Mouse (Mus musculus) cerebellum, postnatal 14 days (tissue): Measurements from ENCODE around the gene Dmpk.

Experiments used
- DNase-seq, 2 experiments: peaks; one replicate each; pipeline ENCODE4 v3.0.0; 2021; ENCODE audit warnings: mixed read lengths in 2 of 2

Dmpk gene

DNA sequence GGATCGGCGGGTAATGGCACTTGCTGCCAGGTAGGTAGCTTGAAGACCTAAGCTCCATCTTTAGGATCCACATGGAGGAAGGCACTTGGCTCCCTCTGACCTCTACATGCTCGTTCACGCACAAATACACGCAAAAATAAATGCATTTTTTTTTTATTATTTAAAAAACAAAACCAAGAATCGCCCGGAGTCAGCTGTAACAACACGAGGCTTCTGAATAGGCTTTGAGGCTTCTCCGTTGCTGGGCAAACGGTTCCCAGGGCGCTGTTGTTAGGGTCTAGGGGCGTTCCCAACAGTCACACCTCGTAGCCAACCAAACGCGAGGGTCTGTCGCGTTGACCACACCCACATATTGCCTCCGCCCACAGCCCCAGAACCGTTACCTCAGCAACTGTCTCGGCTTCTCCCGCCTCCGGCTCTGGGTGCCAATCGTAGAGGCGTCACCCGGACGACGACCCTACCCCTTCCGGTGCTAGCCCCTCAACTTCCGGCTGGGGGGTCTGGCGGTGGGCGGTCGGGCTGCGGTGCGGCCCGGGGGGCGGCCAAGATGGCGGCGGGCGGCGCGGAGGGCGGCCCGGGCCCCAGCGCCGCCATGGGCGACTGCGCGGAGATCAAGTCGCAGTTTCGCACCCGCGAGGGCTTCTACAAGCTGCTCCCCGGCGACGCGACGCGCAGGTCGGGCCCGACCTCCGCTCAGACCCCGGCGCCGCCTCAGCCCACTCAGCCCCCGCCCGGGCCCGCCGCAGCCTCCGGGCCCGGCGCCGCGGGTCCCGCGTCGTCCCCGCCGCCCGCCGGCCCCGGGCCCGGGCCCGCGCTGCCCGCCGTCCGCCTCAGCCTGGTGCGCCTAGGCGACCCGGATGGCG, 7.7 kb upstream of the Dmpk start, which contains the start of gene Dmwd:
TSS of gene Dmwd (plus strand) at position 505 of the 863 bp plus-strand sequence.
- DNase-seq: peak; percentile 94 to 96

GRCm38 (mm10) chr7:19076586-19076991, 7.1 kb upstream of the Dmpk start:
- peak; percentile 46 for DNase-seq

GRCm38 (mm10) chr7:19077761-19078160, 5.9 kb upstream of the Dmpk start:
- DNase-seq: no peak

- no peak for DNase-seq
These were observed 4.9 kb upstream of the Dmpk start for GRCm38 (mm10) chr7:19078732-19079131.

DNA sequence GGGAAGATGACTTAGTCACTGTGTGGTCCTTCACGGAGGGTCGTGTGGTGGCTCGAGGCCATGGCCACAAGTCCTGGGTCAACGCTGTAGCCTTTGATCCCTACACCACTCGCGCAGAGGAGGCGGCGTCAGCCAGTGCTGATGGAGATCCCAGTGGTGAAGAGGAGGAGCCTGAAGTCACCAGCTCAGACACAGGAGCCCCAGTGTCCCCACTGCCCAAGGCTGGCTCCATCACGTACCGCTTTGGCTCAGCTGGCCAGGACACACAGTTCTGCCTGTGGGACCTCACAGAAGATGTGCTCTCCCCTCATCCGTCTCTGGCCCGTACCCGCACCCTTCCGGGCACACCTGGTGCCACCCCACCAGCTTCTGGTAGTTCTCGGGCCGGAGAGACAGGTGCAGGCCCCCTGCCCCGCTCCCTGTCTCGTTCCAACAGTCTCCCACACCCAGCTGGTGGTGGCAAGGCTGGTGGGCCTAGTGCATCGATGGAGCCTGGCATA, 3.1 kb upstream of the Dmpk start:
- DNase-seq: no peak

GRCm38 (mm10) chr7:19082171-19082570, 1.5 kb upstream of the Dmpk start:
- no peak for DNase-seq

DNA sequence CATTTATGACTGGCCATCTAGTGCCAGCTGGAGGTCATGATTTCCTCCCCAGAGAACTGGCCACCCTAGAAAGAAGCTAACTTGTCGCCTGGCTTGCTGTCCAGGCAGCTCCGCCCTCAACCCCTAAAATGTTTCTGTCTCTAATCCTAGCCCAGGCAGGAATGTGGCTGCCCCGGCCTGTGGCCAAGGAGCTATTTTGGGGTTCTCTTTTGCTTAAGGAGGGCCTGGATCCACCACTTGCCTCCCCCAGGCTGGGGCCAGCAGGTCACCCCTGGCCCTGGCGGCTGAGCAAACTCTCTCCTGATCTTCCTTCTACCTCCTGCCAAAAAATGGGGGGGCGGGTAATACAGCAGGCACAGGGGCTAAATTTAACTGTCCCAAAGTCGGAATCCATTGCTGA, 553 bp upstream of the Dmpk start:
- DNase-seq: no peak

DNA sequence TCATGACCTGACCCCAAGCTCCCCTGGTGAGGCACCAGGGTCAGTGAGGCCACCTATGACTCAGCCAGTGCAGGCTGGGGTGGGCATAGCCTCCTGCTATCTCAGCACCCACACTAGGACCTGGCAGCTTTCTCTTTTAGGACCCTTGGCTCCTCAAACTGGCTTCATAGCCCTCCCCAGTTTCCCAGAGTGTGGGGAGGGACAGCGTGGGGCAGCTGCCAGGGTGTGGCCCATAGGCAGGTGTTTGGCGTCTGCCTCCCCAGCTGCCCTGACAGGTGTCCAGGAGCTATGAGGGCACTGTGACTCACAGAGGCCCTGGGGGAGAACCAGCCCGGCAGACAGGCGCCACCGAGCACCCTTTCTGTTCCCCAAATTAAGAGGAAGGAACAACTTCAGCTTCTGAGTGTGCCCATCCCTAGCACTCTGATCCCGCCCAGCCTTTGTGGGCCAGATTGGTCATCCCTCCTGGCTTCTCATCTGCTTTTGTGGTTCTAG, 675 bp downstream of the Dmpk start:
- DNase-seq: no peak

GRCm38 (mm10) chr7:19084921-19085473, 1.3 kb downstream of the Dmpk start:
- no peak for DNase-seq

GRCm38 (mm10) chr7:19085495-19085894, 1.8 kb downstream of the Dmpk start:
- DNase-seq: no peak

DNA sequence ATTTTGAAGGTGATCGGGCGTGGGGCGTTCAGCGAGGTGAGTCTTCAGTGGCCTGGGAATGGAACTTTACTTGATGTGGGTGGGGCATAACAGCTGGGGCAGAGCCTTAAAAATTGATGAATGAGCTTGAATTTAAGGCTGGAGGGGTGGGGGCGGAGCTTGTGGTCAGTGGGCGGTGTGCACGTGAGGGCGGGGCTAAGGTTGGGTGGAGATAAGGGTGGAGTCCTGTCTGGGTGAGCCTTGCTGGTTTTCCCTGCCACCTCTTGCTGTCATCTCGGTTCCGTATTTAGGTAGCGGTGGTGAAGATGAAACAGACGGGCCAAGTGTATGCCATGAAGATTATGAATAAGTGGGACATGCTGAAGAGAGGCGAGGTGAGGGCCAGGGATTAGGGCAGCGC, 2.4 kb downstream of the Dmpk start:
- DNase-seq: no peak

DNA sequence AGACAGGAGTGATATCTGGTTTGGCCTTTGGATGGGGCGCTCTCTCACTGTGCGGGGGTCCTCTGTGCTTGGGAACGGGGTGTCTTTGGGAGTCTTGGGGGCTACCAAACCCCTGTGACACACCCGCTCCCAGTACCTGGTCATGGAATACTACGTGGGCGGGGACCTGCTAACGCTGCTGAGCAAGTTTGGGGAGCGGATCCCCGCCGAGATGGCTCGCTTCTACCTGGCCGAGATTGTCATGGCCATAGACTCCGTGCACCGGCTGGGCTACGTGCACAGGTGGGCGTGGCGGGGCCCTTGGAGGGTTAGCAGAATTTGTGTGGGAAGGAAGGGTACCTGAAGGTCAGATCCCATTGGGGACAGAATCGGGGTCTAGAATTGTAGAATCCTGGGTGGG, 3.1 kb downstream of the Dmpk start:
- no peak for DNase-seq

- peak; percentile 62 to 74 for DNase-seq
These were observed 5.2 kb downstream of the Dmpk start for GRCm38 (mm10) chr7:19088813-19089212.

GRCm38 (mm10) chr7:19091913-19092312, 8.3 kb downstream of the Dmpk start:
- no peak for DNase-seq

GRCm38 (mm10) chr7:19092381-19093173, 8.9 kb downstream of the Dmpk start:
- DNase-seq: peak; percentile 38 to 57

GRCm38 (mm10) chr7:19093174-19093521, 9.5 kb downstream of the Dmpk start:
- peak; percentile 74 to 82 for DNase-seq

- peak; percentile 63 to 79 for DNase-seq
These were observed 10.1 kb downstream of the Dmpk start for GRCm38 (mm10) chr7:19093537-19094385.

GRCm38 (mm10) chr7:19094471-19094825, 10.8 kb downstream of the Dmpk start, which contains the start of gene Six5:
TSS of gene Six5 (plus strand) at chr7:19094594.
- no peak for DNase-seq

GRCm38 (mm10) chr7:19094826-19095750, 11.4 kb downstream of the Dmpk start:
- DNase-seq: peak; percentile 36 to 37

GRCm38 (mm10) chr7:19095751-19096110, 12.1 kb downstream of the Dmpk start:
- peak in 1 of 2 experiments; percentile 43 for DNase-seq

- DNase-seq: no peak
These were observed 12.8 kb downstream of the Dmpk start for GRCm38 (mm10) chr7:19096421-19096976.
